Mouse (Mus musculus) olfactory bulb, adult 2 months (tissue): ENCODE data around the gene Tpcn2.

Experiments used
- CTCF ChIP-seq: fragments of 200-500 bp; IDR thresholded peaks from 2 replicates; pipeline ENCODE4 v1.5.1; 2012; ENCODE audit warnings: low read depth, mild to moderate bottlenecking, low read length, moderate library complexity; ENCODE audit not compliant: insufficient read depth
- POLR2A ChIP-seq: fragments of 200-500 bp; IDR thresholded peaks from 2 replicates; pipeline ENCODE4 v1.6.1; 2012; ENCODE audit warnings: mild to moderate bottlenecking, low read depth, low read length, moderate library complexity; ENCODE audit not compliant: insufficient read depth

DNA sequence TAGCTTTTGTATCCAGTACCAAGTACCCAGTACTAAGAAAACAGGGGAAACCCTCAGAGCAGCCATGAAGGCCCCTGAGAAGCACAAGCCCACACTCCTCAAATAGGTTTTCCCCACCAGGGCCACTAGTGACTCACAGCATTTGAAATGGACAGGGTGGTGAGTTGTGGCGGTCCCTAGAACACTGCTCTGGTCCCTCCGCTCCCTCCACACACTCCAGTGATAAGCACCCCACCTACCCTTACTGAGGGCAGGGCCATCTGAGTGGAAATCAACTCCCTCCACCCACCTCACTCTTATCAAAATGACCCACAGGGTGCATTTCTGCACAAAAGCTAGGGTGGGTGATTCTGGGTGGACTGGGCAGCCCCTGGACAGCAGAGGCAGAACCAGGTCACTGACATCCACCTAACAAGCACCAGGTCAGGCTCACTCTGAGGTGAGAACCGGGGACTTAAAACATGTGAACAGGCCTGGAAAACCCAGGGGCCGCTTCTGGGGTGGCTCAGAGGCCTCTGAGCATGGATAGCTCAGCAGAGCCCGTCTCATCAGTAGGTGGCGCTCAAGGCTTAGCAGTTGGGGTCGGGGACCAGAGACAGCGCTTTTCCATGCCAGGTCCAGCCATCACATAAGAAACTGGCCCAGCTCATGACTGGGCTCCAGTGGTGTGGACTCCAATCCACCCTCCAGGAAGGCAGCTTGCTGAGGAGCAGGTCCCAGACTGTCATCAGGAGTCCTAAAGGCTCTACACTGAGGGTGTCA lies 30.9 kb downstream of the Tpcn2 start:
- TF ChIP-seq CTCF (peak; percentile 81), POLR2A (no peak)
